Mouse (Mus musculus) forebrain, embryonic 16.5 days (tissue): Measurements from ENCODE around the gene Map2k6. TPM values are rescaled to one million over a fixed set of nuclear protein-coding genes. Genes with fewer than 3 reads are reported as not detected.

Experiments used
- ATAC-seq: fragments of 200-750 bp; cut with Nextera tagmentation; 2 replicates; pipeline ENCODE4 v1.8.0; 2017; ENCODE audit warnings: mild to moderate bottlenecking, moderate library complexity
- H3K27ac ChIP-seq: fragments of 300-500 bp; sonication (generic); 2 replicates; pipeline ENCODE4 v1.5.1; 2014; ENCODE audit warnings: low read length, control low read depth
- H3K27me3 ChIP-seq: fragments of 300-500 bp; sonication (generic); replicated peaks from 2 replicates; pipeline ENCODE4 v1.6.1; 2014; ENCODE audit warnings: low read length; ENCODE audit not compliant: control insufficient read depth, insufficient read depth
- H3K36me3 ChIP-seq: fragments of 300-500 bp; sonication (generic); 2 replicates; pipeline ENCODE4 v1.6.1; 2014; ENCODE audit not compliant: control insufficient read depth, insufficient read depth
- H3K4me1 ChIP-seq: fragments of 300-500 bp; sonication (generic); replicated peaks from 2 replicates; pipeline ENCODE4 v1.6.1; 2014; ENCODE audit warnings: low read length; ENCODE audit not compliant: control insufficient read depth, insufficient read depth
- H3K4me2 ChIP-seq: fragments of 300-500 bp; sonication (generic); 2 replicates; pipeline ENCODE4 v1.6.1; 2014; ENCODE audit warnings: mild to moderate bottlenecking, low read length, control low read depth
- H3K4me3 ChIP-seq: fragments of 300-500 bp; sonication (generic); replicated peaks from 2 replicates; pipeline ENCODE4 v1.5.1; 2014; ENCODE audit warnings: mild to moderate bottlenecking, low read length, control low read depth
- H3K9ac ChIP-seq: fragments of 300-500 bp; sonication (generic); replicated peaks from 2 replicates; pipeline ENCODE4 v1.6.1; 2014; ENCODE audit warnings: low read depth, low read length, control low read depth
- H3K9me3 ChIP-seq: fragments of 300-500 bp; sonication (generic); 2 replicates; pipeline ENCODE4 v1.6.1; 2016; ENCODE audit warnings: low read length; ENCODE audit not compliant: control insufficient read depth
- WGBS: fragments of 180-500 bp; shearing (Covaris S2); extraction: QIAGEN DNeasy Blood & Tissue Kit; methylation state at CpG from one replicate; pipeline ENCODE4 v1.1.7; 2014; 5-methylcytosine and 5-hydroxymethylcytosine counted together
- polyA plus RNA-seq: library from polyadenylated mRNA; unstranded; fragments of >200 nt; fragmentation: Nextera tagmentation; extraction: Ambion mirVana; gene quantifications from 2 replicates; pipeline ENCODE4 v1.2.1, GENCODE M21; 2015

Gene Map2k6
- polyA plus RNA-seq, 1 experiment from 2014 or later, result 44.7 TPM

- no peaks in the 10 kb centered on the region for H3K27me3 ChIP-seq
- 92% methylated on average over 5 of the region's 5 CpGs for WGBS
- H3K36me3 ChIP-seq, result no peaks in the 10 kb centered on the region
- H3K4me3 ChIP-seq, result no peak overlapping the region
- H3K9ac ChIP-seq, result no peak overlapping the region
- no peak overlapping the region for H3K4me2 ChIP-seq
- no peaks in the 10 kb centered on the region for H3K9me3 ChIP-seq
- ATAC-seq, result no peak
- H3K27ac ChIP-seq, result no peak overlapping the region
- peaks cover 2% of the 10 kb centered on the region; the same call in 1 of the 2 replicates for H3K4me1 ChIP-seq
Observed at GRCm38 (mm10) chr11:110472078-110472477, 73.2 kb downstream of the Map2k6 start.

DNA sequence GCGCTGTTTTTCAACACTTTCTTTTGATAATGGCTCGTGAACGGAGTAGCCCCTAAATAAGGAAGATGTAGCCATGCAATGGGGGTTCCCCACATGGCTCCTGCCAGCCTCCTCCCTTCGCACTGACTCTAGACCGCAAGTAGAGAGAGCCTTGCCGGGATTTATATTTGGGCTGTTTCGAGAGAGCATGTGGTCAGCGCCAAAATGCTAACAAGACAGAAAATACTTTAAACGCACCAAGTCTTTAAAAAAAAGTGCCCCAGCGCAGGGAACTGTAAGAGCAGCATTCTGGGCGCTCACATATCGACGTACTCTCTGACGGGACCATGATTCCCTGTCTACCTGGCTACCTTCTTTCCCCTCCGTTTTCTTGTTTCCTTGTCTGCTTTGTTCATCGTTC is 74.6 kb downstream of the Map2k6 start:
- ATAC-seq, result no peak
- H3K27ac ChIP-seq, result no peak overlapping the region
- H3K4me3 ChIP-seq, result no peak overlapping the region
- no peaks in the 10 kb centered on the region for H3K27me3 ChIP-seq
- H3K4me1 ChIP-seq, result peaks cover 16% of the 10 kb centered on the region
- H3K9ac ChIP-seq, result no peak overlapping the region
- H3K9me3 ChIP-seq, result no peaks in the 10 kb centered on the region
- 91% methylated on average over 16 of the region's 16 CpGs for WGBS
- H3K4me2 ChIP-seq, result no peak overlapping the region
- H3K36me3 ChIP-seq, result no peaks in the 10 kb centered on the region

DNA sequence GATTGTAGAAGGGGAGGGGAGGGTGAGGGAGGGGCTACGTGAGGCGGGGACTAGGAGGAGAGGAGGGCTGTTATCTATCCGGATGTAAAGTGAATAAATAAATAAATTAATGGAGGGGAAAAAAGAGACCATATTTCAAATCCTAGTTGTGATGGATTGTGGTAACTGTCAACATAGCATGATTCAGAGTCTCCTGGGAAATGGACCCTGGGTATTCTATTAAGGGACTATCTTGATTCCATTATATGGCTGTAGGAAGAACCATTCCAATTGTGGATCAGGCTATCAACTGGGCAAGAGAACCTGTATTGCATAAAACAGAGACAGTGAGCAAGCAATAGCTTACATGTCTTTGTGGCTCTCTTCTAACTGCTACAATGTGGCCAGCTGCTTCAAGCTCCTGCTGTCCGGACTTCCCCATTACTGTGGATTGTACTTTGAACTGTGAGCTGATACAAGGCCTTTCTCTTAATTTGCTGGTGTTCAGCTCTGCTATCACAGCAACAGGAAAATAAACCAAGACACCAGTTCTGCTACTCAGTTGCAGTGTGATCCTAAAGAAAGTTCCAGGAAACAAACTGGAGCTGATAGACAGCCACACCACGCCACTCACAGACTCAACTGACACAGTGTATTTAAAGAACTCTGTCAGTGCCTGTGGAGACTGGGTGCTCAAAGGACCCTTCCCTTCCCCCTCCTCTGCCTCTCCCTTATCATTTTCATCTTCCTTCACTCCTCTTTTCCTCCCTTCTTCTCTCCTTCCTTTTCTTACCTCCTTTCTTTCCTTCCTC is 77.6 kb downstream of the Map2k6 start:
- Histone ChIP-seq H3K4me1 (peaks cover 40% of the 10 kb centered on the region), H3K9me3 (no peaks in the 10 kb centered on the region), H3K4me3 (no peak overlapping the region), H3K27me3 (no peaks in the 10 kb centered on the region), H3K9ac (no peak overlapping the region), H3K27ac (no peak overlapping the region), H3K36me3 (no peaks in the 10 kb centered on the region), H3K4me2 (no peak overlapping the region)
- ATAC-seq, result no peak
- WGBS, result 53% methylated on average over 5 of the region's 5 CpGs

GRCm38 (mm10) chr11:110477961-110478869 is 79.3 kb downstream of the Map2k6 start:
- Histone ChIP-seq H3K4me2 (peak overlapping the region; percentile 27), H3K4me1 (peaks cover 40% of the 10 kb centered on the region), H3K27me3 (no peaks in the 10 kb centered on the region), H3K27ac (peak overlapping the region; percentile 80), H3K9ac (peak overlapping the region; percentile 38; the same call in 1 of the 2 replicates), H3K4me3 (no peak overlapping the region), H3K36me3 (no peaks in the 10 kb centered on the region), H3K9me3 (no peaks in the 10 kb centered on the region)
- 9% methylated on average over 18 of the region's 18 CpGs for WGBS
- ATAC-seq, result peak; percentile 77

DNA sequence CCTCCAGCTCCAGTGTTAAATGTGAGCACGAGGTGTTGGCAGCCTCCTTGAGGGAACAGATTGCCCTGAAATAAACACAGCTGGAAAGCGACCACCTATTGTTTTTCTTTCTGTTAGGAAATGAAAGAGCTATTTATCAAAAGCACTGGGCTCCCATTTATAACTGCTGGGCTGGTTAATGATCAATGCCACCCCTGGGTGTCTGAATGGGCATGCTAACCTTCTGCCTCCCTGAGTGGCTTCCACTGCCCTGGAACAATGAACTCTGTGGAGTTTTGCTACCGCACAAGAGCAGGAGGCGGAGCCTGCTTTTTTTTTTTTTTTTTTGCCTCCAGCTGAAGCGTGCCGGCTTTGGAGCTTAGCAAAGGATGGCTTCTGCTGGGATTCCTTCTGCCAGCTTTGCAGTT is 80.1 kb downstream of the Map2k6 start:
- ATAC-seq, result peak; percentile 88
- 0% methylated on average over 5 of the region's 6 CpGs for whole genome bisulfite sequencing
- Histone ChIP-seq H3K4me1 (peaks cover 40% of the 10 kb centered on the region), H3K27ac (peak overlapping the region; percentile 75), H3K4me3 (peak overlapping the region; percentile 28), H3K9me3 (no peaks in the 10 kb centered on the region), H3K9ac (peak overlapping the region; percentile 2; the same call in 1 of the 2 replicates), H3K4me2 (peak overlapping the region; percentile 42), H3K36me3 (no peaks in the 10 kb centered on the region), H3K27me3 (no peaks in the 10 kb centered on the region)

GRCm38 (mm10) chr11:110481406-110481805 is 82.5 kb downstream of the Map2k6 start:
- Histone ChIP-seq H3K9me3 (no peaks in the 10 kb centered on the region), H3K27me3 (no peaks in the 10 kb centered on the region), H3K4me3 (no peak overlapping the region), H3K36me3 (no peaks in the 10 kb centered on the region), H3K4me2 (peak overlapping the region; percentile 34), H3K27ac (no peak overlapping the region), H3K4me1 (peaks cover 40% of the 10 kb centered on the region), H3K9ac (peak overlapping the region; percentile 26; the same call in 1 of the 2 replicates)
- 57% methylated on average over 2 of the region's 2 CpGs for WGBS
- ATAC-seq, result no peak

GRCm38 (mm10) chr11:110482176-110482575 is 83.3 kb downstream of the Map2k6 start:
- Histone ChIP-seq H3K27me3 (no peaks in the 10 kb centered on the region), H3K4me3 (no peak overlapping the region), H3K4me1 (peaks cover 36% of the 10 kb centered on the region), H3K27ac (no peak overlapping the region), H3K36me3 (0 out of 2 replicates have a peak, but pooled peaks cover 2% of the 10 kb centered on the region), H3K4me2 (no peak overlapping the region), H3K9me3 (peaks cover 3% of the 10 kb centered on the region; the same call in 1 of the 2 replicates), H3K9ac (no peak overlapping the region)
- ATAC-seq, result no peak
- 89% methylated on average over 8 of the region's 8 CpGs for WGBS

- Histone ChIP-seq H3K36me3 (0 out of 2 replicates have a peak, but pooled peaks cover 2% of the 10 kb centered on the region), H3K4me2 (no peak overlapping the region), H3K4me3 (no peak overlapping the region), H3K27me3 (no peaks in the 10 kb centered on the region), H3K9ac (no peak overlapping the region), H3K4me1 (peaks cover 32% of the 10 kb centered on the region), H3K9me3 (peaks cover 3% of the 10 kb centered on the region; the same call in 1 of the 2 replicates), H3K27ac (no peak overlapping the region)
- no peak for ATAC-seq
- WGBS, result 85% methylated on average over 4 of the region's 4 CpGs
Observed at GRCm38 (mm10) chr11:110482649-110483048, 83.7 kb downstream of the Map2k6 start.

GRCm38 (mm10) chr11:110483165-110483564 is 84.2 kb downstream of the Map2k6 start:
- no peak overlapping the region for H3K27ac ChIP-seq
- no peak for ATAC-seq
- peaks cover 27% of the 10 kb centered on the region for H3K4me1 ChIP-seq
- no peak overlapping the region for H3K4me3 ChIP-seq
- 0 out of 2 replicates have a peak, but pooled peaks cover 2% of the 10 kb centered on the region for H3K36me3 ChIP-seq
- H3K9ac ChIP-seq, result no peak overlapping the region
- no peaks in the 10 kb centered on the region for H3K27me3 ChIP-seq
- peaks cover 3% of the 10 kb centered on the region; the same call in 1 of the 2 replicates for H3K9me3 ChIP-seq
- WGBS, result 37% methylated on average over 6 of the region's 6 CpGs
- H3K4me2 ChIP-seq, result no peak overlapping the region
